Mouse (Mus musculus) neural tube, embryonic 15.5 days (tissue): ENCODE measurements around the gene Stra6. TPM values are rescaled to one million over a fixed set of nuclear protein-coding genes. Genes with fewer than 3 reads are reported as not detected.

Experiments
- ATAC-seq: fragments of 200-750 bp; cut with Nextera tagmentation; 2 replicates; pipeline ENCODE4 v1.8.0; 2017; ENCODE audit warnings: mild to moderate bottlenecking, moderate TSS enrichment, moderate library complexity; ENCODE audit not compliant: low FRiP score
- H3K27ac ChIP-seq: fragments of 300-500 bp; sonication (generic); replicated peaks from 2 replicates; pipeline ENCODE4 v1.5.1; 2015; ENCODE audit warnings: mild to moderate bottlenecking, inconsistent platforms
- H3K27me3 ChIP-seq: fragments of 300-500 bp; sonication (generic); replicated peaks from 2 replicates; pipeline ENCODE4 v1.6.1; 2015; ENCODE audit warnings: inconsistent platforms
- H3K36me3 ChIP-seq: fragments of 300-500 bp; sonication (generic); 2 replicates; pipeline ENCODE4 v1.6.1; 2015; ENCODE audit warnings: inconsistent platforms
- H3K4me1 ChIP-seq: fragments of 300-500 bp; sonication (generic); 2 replicates; pipeline ENCODE4 v1.6.1; 2015; ENCODE audit warnings: inconsistent platforms
- H3K4me2 ChIP-seq: fragments of 300-500 bp; sonication (generic); 2 replicates; pipeline ENCODE4 v1.6.1; 2015; ENCODE audit warnings: inconsistent platforms, mild to moderate bottlenecking, moderate library complexity
- H3K4me3 ChIP-seq: fragments of 300-500 bp; sonication (generic); replicated peaks from 2 replicates; pipeline ENCODE4 v1.5.1; 2015; ENCODE audit warnings: mild to moderate bottlenecking, inconsistent platforms
- H3K9ac ChIP-seq: fragments of 300-500 bp; sonication (generic); replicated peaks from 2 replicates; pipeline ENCODE4 v1.6.1; 2015; ENCODE audit warnings: mild to moderate bottlenecking, inconsistent platforms
- H3K9me3 ChIP-seq: fragments of 300-500 bp; sonication (generic); replicated peaks from 2 replicates; pipeline ENCODE4 v1.6.1; 2016; ENCODE audit warnings: inconsistent platforms
- WGBS: fragments of 180-500 bp; shearing (Covaris S2); methylation state at CpG from one replicate; pipeline ENCODE4 v1.1.7; 2015; ENCODE audit warnings: mixed read lengths; 5-methylcytosine and 5-hydroxymethylcytosine counted together
- polyA plus RNA-seq: library from polyadenylated mRNA; unstranded; fragments of >200 nt; fragmentation: Nextera tagmentation; extraction: Ambion mirVana; gene quantifications from 2 replicates; pipeline ENCODE4 v1.2.1, GENCODE M21; 2015

Stra6 gene
- polyA plus RNA-seq, 1 experiment from 2014 or later: 21.5 TPM

GRCm38 (mm10) chr9:58035951-58036698, 27.5 kb upstream of the Stra6 start:
- ATAC-seq: no peak
- Histone ChIP-seq H3K9me3 (no peaks in the 10 kb centered on the region), H3K4me3 (no peak overlapping the region), H3K27ac (no peak overlapping the region), H3K36me3 (no peaks in the 10 kb centered on the region), H3K4me1 (peaks cover 9% of the 10 kb centered on the region), H3K9ac (no peak overlapping the region), H3K27me3 (peaks cover 18% of the 10 kb centered on the region), H3K4me2 (no peak overlapping the region)
- WGBS: 71% methylated on average over 7 of the region's 7 CpGs

DNA sequence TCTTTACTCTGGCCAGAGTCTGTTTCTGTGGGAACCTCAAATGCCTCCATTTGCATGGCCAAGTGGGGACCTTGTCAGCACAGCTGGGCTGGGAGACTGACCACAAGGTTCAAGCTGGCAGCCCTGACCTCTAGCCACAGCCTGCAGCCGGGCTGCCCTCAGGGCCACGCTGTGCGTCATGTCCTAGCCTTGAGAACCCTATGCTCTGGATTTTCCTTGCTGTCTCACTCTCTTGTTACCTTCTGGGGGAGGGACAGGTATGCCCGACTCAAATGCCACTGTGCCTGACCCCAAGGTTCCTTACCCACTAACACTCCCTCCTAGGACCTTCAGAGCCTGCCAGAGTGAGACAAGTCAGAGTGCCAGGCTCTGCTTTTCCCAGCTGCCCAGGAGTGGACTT, 26.6 kb upstream of the Stra6 start:
- peaks cover 17% of the 10 kb centered on the region for H3K4me1 ChIP-seq
- peaks cover 18% of the 10 kb centered on the region for H3K27me3 ChIP-seq
- no peaks in the 10 kb centered on the region for H3K9me3 ChIP-seq
- WGBS: 79% methylated on average over 4 of the region's 4 CpGs
- ATAC-seq: no peak
- no peaks in the 10 kb centered on the region for H3K36me3 ChIP-seq
- H3K4me3 ChIP-seq: no peak overlapping the region
- no peak overlapping the region for H3K4me2 ChIP-seq
- no peak overlapping the region for H3K9ac ChIP-seq
- H3K27ac ChIP-seq: no peak overlapping the region

DNA sequence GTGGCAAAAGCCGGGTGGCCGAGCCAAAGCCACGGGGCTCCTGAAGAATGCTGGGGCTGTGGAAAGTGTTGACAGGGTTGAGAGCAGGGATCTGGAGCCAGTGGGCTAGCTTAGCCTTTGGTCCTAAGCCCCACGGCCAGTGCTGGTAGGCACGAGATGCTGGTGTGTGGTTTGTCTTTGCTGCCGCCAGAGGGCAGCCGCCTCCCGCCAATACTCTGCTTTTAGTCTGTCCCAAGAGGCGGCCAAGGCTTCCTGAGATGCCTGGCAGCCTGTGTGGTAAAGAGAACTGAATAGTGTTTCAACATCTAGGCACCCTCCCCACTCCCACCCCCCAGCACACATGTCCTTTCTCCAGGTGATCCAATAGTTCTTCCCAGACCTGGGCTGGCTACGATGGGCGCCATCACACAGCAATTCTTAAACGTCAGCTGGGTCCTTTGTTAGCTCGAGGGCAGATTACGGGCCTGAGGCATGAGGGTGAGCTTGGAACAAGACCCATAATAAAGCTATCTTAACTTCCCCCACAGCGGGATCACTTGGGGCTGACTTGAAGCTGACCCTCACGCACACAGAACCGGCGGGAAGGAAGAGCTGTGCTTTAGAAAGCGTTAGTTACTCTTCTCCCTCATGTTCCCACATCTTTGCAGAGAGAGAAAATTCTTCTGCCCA, 25.0 kb upstream of the Stra6 start:
- H3K9ac ChIP-seq: no peak overlapping the region
- peaks cover 18% of the 10 kb centered on the region for H3K27me3 ChIP-seq
- no peak overlapping the region for H3K27ac ChIP-seq
- no peaks in the 10 kb centered on the region for H3K9me3 ChIP-seq
- peaks cover 34% of the 10 kb centered on the region for H3K4me1 ChIP-seq
- H3K4me3 ChIP-seq: no peak overlapping the region
- no peak overlapping the region for H3K4me2 ChIP-seq
- H3K36me3 ChIP-seq: no peaks in the 10 kb centered on the region
- 19% methylated on average over 19 of the region's 19 CpGs for WGBS
- peak; percentile 67 for ATAC-seq

GRCm38 (mm10) chr9:58040977-58041376, 22.6 kb upstream of the Stra6 start:
- no peak overlapping the region for H3K4me3 ChIP-seq
- 0 out of 2 replicates have a peak overlapping the region, but pooled peaks have one; percentile 6 for H3K9ac ChIP-seq
- H3K27me3 ChIP-seq: peaks cover 17% of the 10 kb centered on the region
- no peak for ATAC-seq
- H3K27ac ChIP-seq: no peak overlapping the region
- no peaks in the 10 kb centered on the region for H3K36me3 ChIP-seq
- no peak overlapping the region for H3K4me2 ChIP-seq
- 22% methylated on average over 4 of the region's 4 CpGs for WGBS
- H3K4me1 ChIP-seq: peaks cover 57% of the 10 kb centered on the region
- H3K9me3 ChIP-seq: no peaks in the 10 kb centered on the region

- Histone ChIP-seq H3K4me1 (peaks cover 59% of the 10 kb centered on the region), H3K9ac (no peak overlapping the region), H3K4me3 (no peak overlapping the region), H3K9me3 (no peaks in the 10 kb centered on the region), H3K27me3 (peaks cover 8% of the 10 kb centered on the region), H3K36me3 (no peaks in the 10 kb centered on the region), H3K27ac (no peak overlapping the region), H3K4me2 (no peak overlapping the region)
- 22% methylated on average over 10 of the region's 10 CpGs for whole genome bisulfite sequencing
- ATAC-seq: no peak
Measured at GRCm38 (mm10) chr9:58042391-58042790, 21.2 kb upstream of the Stra6 start.

DNA sequence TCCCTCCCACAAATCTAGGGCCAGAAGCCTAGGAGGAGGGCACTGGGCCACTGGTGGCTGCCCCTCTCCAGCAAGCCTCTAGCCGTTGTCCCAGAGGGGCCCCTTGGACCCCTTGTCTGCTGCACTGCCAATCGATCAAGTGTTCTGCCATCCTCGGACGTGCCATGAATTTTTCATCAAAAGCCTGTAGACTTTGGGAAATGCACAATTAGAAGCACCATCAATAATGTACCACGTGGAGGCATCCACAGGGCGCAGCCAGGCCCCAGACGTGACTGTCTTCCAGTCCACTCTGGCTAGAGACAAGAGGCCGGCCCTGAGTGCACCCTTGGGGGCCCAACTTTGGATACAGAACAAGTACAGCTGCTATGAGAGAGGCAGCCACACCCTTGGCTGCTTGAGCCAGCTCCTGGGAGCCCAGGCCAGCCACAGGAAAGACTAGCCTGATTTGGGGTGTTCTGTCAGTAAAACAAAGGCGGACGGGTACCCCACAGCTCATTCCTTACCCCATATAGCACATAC, 20.0 kb upstream of the Stra6 start:
- Histone ChIP-seq H3K27ac (peak overlapping the region; percentile 11; the same call in 1 of the 2 replicates), H3K4me3 (no peak overlapping the region), H3K4me1 (peaks cover 71% of the 10 kb centered on the region), H3K36me3 (no peaks in the 10 kb centered on the region), H3K4me2 (no peak overlapping the region), H3K27me3 (no peaks in the 10 kb centered on the region; the same call in 1 of the 2 replicates), H3K9me3 (no peaks in the 10 kb centered on the region), H3K9ac (no peak overlapping the region)
- no peak for ATAC-seq
- WGBS: 43% methylated on average over 10 of the region's 10 CpGs

DNA sequence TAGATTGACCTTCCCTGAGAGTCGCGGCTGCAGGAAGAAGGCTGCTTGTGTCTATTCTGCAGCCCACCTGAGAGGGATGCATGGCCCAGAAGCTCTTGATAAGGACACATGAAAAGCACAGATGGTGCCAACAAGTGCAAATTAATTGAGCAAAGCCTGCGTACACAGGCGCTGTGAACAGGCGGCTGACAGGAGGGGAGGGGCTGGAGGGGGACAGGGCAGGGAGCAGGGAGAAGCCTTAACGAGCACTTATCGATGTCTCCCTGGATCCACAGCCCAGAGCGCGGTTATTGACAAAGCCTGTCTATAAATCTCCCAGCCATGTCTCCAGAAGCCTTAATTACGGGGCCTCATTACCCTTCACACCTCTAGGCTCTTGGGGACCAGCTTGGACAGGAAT, 18.8 kb upstream of the Stra6 start:
- H3K27ac ChIP-seq: 0 out of 2 replicates have a peak overlapping the region, but pooled peaks have one; percentile 37
- no peaks in the 10 kb centered on the region for H3K9me3 ChIP-seq
- H3K4me3 ChIP-seq: no peak overlapping the region
- ATAC-seq: no peak; the same call in 1 of the 2 replicates
- H3K4me2 ChIP-seq: no peak overlapping the region
- no peaks in the 10 kb centered on the region for H3K36me3 ChIP-seq
- no peaks in the 10 kb centered on the region; the same call in 1 of the 2 replicates for H3K27me3 ChIP-seq
- WGBS: 11% methylated on average over 10 of the region's 10 CpGs
- H3K4me1 ChIP-seq: peaks cover 77% of the 10 kb centered on the region
- H3K9ac ChIP-seq: no peak overlapping the region

- Histone ChIP-seq H3K36me3 (no peaks in the 10 kb centered on the region), H3K9ac (no peak overlapping the region), H3K27ac (peak overlapping the region; percentile 37; the same call in 1 of the 2 replicates), H3K9me3 (no peaks in the 10 kb centered on the region), H3K4me1 (peaks cover 80% of the 10 kb centered on the region), H3K4me3 (no peak overlapping the region), H3K27me3 (0 out of 2 replicates have a peak, but pooled peaks cover under 1% of the 10 kb centered on the region), H3K4me2 (no peak overlapping the region)
- no peak for ATAC-seq
- WGBS: 12% methylated on average over 4 of the region's 4 CpGs
Measured at GRCm38 (mm10) chr9:58045646-58046045, 17.9 kb upstream of the Stra6 start.

DNA sequence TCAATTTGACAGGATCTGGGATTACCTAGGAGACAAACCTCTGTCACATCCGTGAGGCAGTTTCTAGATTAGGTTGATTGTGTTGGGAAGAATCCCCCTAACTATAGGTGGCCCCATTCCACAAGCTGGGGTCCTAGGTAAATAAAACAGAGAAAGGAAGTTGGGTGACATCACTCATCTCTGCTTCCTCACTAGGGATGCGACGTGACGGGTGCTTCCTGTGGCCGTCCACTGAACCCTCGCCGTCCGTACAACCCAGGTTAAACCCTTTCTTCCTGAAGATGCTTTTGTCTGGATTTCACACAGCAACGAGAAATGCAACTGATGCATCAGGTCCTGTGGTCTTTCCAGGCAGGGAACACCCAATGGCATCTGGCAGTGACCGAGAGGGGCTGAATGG, 16.5 kb upstream of the Stra6 start:
- H3K9me3 ChIP-seq: no peaks in the 10 kb centered on the region
- H3K4me3 ChIP-seq: no peak overlapping the region
- 81% methylated on average over 10 of the region's 10 CpGs for WGBS
- no peaks in the 10 kb centered on the region for H3K36me3 ChIP-seq
- no peak overlapping the region for H3K9ac ChIP-seq
- peaks cover 75% of the 10 kb centered on the region for H3K4me1 ChIP-seq
- H3K4me2 ChIP-seq: no peak overlapping the region
- no peak overlapping the region for H3K27ac ChIP-seq
- H3K27me3 ChIP-seq: 0 out of 2 replicates have a peak, but pooled peaks cover 2% of the 10 kb centered on the region
- no peak for ATAC-seq

GRCm38 (mm10) chr9:58048621-58049020, 15.0 kb upstream of the Stra6 start:
- ATAC-seq: peak; percentile 40; the same call in 1 of the 2 replicates
- H3K4me3 ChIP-seq: no peak overlapping the region
- peak overlapping the region; percentile 19 for H3K4me2 ChIP-seq
- H3K27me3 ChIP-seq: 0 out of 2 replicates have a peak, but pooled peaks cover 2% of the 10 kb centered on the region
- peaks cover 68% of the 10 kb centered on the region for H3K4me1 ChIP-seq
- H3K9ac ChIP-seq: no peak overlapping the region
- H3K9me3 ChIP-seq: no peaks in the 10 kb centered on the region
- 5% methylated on average over 6 of the region's 6 CpGs for WGBS
- peak overlapping the region; percentile 75 for H3K27ac ChIP-seq
- H3K36me3 ChIP-seq: no peaks in the 10 kb centered on the region

DNA sequence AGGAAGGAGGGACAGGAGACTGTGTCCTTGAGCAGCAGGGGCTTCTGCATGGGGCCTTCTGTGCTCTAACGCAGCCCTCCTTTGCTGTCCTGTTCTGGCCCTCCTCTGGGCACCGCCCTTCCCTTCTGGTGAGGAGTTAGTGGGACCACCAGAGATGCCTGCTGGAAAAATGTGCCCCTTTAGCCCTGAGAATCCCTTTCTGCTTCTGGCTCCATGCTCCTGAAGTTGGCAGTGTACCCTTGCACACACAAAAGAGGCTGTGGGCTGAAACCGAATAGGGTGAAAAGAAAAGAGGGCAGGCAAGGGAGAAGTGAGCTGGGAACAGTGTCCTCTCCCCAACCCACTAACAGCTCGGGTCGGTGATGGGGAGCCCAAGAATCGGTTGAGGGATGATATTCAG, 14.4 kb upstream of the Stra6 start:
- 39% methylated on average over 6 of the region's 6 CpGs for WGBS
- Histone ChIP-seq H3K4me2 (no peak overlapping the region), H3K9me3 (no peaks in the 10 kb centered on the region), H3K27ac (peak overlapping the region; percentile 75), H3K27me3 (0 out of 2 replicates have a peak, but pooled peaks cover 2% of the 10 kb centered on the region), H3K9ac (0 out of 2 replicates have a peak overlapping the region, but pooled peaks have one; percentile 7), H3K36me3 (no peaks in the 10 kb centered on the region), H3K4me3 (no peak overlapping the region), H3K4me1 (peaks cover 65% of the 10 kb centered on the region)
- no peak for ATAC-seq
